Mouse (Mus musculus) MEL (cell line): ENCODE data around the gene Wwc2.

ENCODE experiments used
- CHD1 ChIP-seq: IDR thresholded peaks from 2 replicates; pipeline ENCODE4 v1.6.1; 2012; ENCODE audit warnings: low read depth, mild to moderate bottlenecking, inconsistent platforms, low read length, improper control_type of control experiment
- CHD2 ChIP-seq: IDR thresholded peaks from 2 replicates; pipeline ENCODE4 v1.6.1; 2011; ENCODE audit warnings: low read length, improper control_type of control experiment
- CTCF ChIP-seq, 3 experiments: IDR thresholded peaks in 2 of 3; conservative IDR thresholded peaks in 1 of 3; 2 replicates each; pipeline ENCODE4 v1.5.1; 2011 to 2012; ENCODE audit warnings: low read length in 3 of 3, low read depth in 2 of 3, mild to moderate bottlenecking in 2 of 3, improper control_type of control experiment in 1 of 3, inconsistent platforms in 1 of 3, mixed read lengths in 1 of 3, moderate library complexity in 1 of 3; ENCODE audit not compliant: control insufficient read depth in 1 of 3, insufficient read depth in 1 of 3, poor library complexity in 1 of 3, severe bottlenecking in 1 of 3
- EP300 ChIP-seq, 2 experiments: IDR thresholded peaks; 2 replicates each; pipeline ENCODE4 v1.6.1; 2011; ENCODE audit warnings: improper control_type of control experiment in 2 of 2, low read length in 2 of 2, low read depth in 1 of 2, mild to moderate bottlenecking in 1 of 2
- GATA1 ChIP-seq: IDR thresholded peaks from 2 replicates; pipeline ENCODE4 v1.6.1; 2011; ENCODE audit warnings: low read depth, low read length, improper control_type of control experiment
- MAX ChIP-seq: IDR thresholded peaks from 2 replicates; pipeline ENCODE4 v1.6.1; 2011; ENCODE audit warnings: low read length, improper control_type of control experiment
- MEF2A ChIP-seq: IDR thresholded peaks from 2 replicates; pipeline ENCODE4 v1.6.1; 2014; ENCODE audit warnings: low read depth, mild to moderate bottlenecking, inconsistent platforms, low read length, improper control_type of control experiment; ENCODE audit not compliant: poor library complexity, insufficient replicate concordance, severe bottlenecking; ENCODE audit errors: extremely low read depth
- MXI1 ChIP-seq: IDR thresholded peaks from 2 replicates; pipeline ENCODE4 v1.6.1; 2011; ENCODE audit warnings: mild to moderate bottlenecking, low read depth, low read length, improper control_type of control experiment
- NELFE ChIP-seq: IDR thresholded peaks from 2 replicates; pipeline ENCODE4 v1.6.1; 2011; ENCODE audit warnings: low read depth, low read length, improper control_type of control experiment
- POLR2A ChIP-seq, 2 experiments: IDR thresholded peaks; 2 replicates each; pipeline ENCODE4 v1.6.1; 2011 to 2012; ENCODE audit warnings: low read length in 2 of 2, mild to moderate bottlenecking in 2 of 2, control low read depth in 1 of 2, improper control_type of control experiment in 1 of 2, low read depth in 1 of 2, moderate library complexity in 1 of 2; ENCODE audit not compliant: control insufficient read depth in 1 of 2, insufficient read depth in 1 of 2, poor library complexity in 1 of 2
- POLR2AphosphoS2 ChIP-seq: IDR thresholded peaks from 2 replicates; pipeline ENCODE4 v1.6.1; 2011; ENCODE audit warnings: low read length, improper control_type of control experiment
- TBP ChIP-seq: IDR thresholded peaks from 2 replicates; pipeline ENCODE4 v1.8.0; 2011; ENCODE audit warnings: low read depth, low read length, improper control_type of control experiment
- USF1 ChIP-seq: IDR thresholded peaks from 2 replicates; pipeline ENCODE4 v1.6.1; 2014; ENCODE audit warnings: low read depth, mild to moderate bottlenecking, inconsistent platforms, low read length, improper control_type of control experiment, moderate library complexity
- ZKSCAN1 ChIP-seq: IDR thresholded peaks from 2 replicates; pipeline ENCODE4 v1.6.1; 2012; ENCODE audit warnings: low read depth, mild to moderate bottlenecking, inconsistent platforms, low read length, improper control_type of control experiment, moderate library complexity

DNA sequence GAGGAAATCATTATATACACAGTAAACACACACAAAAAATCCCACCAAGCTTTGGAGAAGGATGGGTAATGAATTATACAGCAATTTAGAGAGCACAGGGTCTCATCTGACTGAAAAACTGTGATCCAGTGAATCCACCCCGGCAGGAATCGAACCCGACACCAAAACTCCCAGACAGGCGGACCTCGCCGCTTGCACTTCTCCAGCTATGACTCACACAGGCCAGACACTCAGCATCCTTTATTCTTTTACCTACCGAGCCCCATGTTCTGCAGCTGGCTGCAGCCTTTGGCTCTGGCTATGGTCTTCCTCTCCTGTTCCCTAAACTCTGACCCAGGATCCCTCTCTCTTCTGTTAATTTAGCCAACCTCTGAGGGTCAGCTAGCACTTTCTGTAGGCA lies 85.5 kb downstream of the Wwc2 start:
- no peak for TF ChIP-seq USF1
- TF ChIP-seq MAX = no peak
- no peak for TF ChIP-seq EP300 (IDR thresholded peaks at IDR 0.05; ENCODE audit: low read depth in 1 of 2, low read length in 2 of 2)
- no peak for TF ChIP-seq CTCF (IDR thresholded peaks at IDR 0.05 in 2 of 3, conservative IDR thresholded peaks at IDR 0.05 in 1 of 3; ENCODE audit: control insufficient read depth in 1 of 3, insufficient read depth in 1 of 3, low read depth in 2 of 3, low read length in 3 of 3, poor library complexity in 1 of 3, severe bottlenecking in 1 of 3)
- TF ChIP-seq POLR2A (IDR thresholded peaks at IDR 0.05; ENCODE audit: control insufficient read depth in 1 of 2, insufficient read depth in 1 of 2, low read depth in 1 of 2, low read length in 2 of 2, poor library complexity in 1 of 2) = no peak
- TF ChIP-seq POLR2AphosphoS2 = no peak
- TF ChIP-seq TBP = no peak
- TF ChIP-seq GATA1 = no peak
- no peak for TF ChIP-seq ZKSCAN1
- TF ChIP-seq MXI1 = no peak
- no peak for TF ChIP-seq NELFE
- TF ChIP-seq CHD2 = no peak
- TF ChIP-seq MEF2A = no peak
- no peak for TF ChIP-seq CHD1
